Mouse (Mus musculus) frontal cortex, postnatal 14 days (tissue): Measurements from ENCODE around the gene Odaph.
"Not testable (repeated sequence)": the region's sequence is repeated elsewhere in the genome, so short reads cannot be mapped to it uniquely, and the experiment has no call there.

Experiments used
- DNase-seq, 2 experiments: peaks; one replicate each; pipeline ENCODE4 v3.0.0; 2022; ENCODE audit warnings: low spot score in 2 of 2

Odaph gene

DNA sequence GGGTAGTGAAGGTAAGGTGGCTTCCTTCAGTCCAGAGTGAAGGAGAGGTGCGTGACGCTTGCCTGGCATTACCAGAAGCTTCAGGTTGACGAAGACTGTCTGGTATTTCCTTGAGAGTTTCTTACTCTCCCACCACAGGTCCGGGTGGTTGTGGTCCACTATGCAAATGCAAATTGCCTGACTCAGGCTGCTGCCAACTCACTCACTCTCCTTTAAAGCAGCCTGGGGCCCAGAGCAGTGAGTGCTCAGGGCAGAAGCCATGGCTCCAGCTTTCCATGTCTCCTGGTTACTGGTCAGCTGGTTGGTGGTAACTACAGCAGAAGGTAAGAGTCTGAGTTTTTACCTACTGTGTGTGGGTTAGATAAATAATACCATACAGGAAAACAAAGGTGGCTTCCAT is at the start of gene Odaph:
Odaph (plus strand) TSS at position 240 of the 400 bp plus-strand sequence.
- DNase-seq: no peak

GRCm38 (mm10) chr5:91945609-91946008 is 41.7 kb upstream of the Odaph start:
- DNase-seq: not testable (repeated sequence)

DNA sequence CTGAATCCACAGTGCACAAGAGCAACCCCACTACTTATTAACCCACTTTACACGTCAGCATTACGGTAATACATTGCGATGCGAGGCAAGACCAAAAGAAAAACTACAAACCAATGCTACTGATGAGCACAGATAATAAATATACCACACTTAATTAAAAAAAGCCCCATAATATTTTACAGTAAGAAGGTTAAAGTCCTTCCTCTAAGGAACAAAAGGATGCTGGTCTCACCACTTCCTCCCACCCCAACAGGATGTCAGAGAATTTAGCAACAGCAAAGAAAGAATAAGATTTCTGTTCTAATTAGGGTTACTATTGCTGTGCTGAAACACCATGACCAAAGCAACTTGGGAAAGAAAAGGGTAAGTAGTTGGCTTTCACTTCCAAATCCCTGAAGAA is 40.3 kb upstream of the Odaph start:
- DNase-seq: no peak

DNA sequence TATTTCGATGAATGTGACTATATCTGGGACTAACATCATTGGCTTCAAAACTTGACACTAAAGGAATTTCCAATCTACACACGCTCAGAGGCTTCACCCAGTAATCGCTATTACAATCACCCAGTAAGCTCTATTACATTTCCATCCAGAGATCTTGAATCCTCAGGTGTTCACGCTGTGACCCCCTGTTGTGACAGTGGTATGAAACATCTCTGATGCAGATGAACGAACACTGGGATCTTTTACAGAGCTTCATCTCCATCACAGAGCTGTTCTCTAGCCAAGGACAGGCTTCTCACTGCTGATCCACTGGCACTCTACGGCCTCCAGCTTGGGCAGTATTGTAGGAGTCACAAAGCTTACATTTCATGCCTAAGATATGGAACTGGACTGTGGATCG is 37.8 kb upstream of the Odaph start:
- DNase-seq: no peak

DNA sequence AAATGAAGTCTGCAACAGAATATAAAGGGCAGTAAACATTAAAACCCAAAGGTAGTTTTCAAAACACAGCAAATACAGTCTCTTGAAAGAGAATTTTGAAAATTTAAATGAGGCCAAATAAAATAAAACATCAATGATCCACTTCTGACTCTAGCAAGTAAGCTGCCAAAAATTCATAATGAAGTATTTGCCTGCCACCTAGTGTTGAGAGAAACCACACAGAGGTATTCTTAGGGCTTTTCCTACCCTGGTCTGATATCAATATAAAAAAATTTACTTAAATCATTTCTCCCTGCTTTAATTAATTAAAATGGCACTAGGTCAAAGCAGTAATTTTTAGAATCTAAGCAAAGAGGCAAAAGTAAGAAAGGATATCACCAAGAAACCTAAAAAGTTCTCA is 35.9 kb upstream of the Odaph start:
- no peak for DNase-seq

GRCm38 (mm10) chr5:91956991-91957760 is 30.1 kb upstream of the Odaph start:
- DNase-seq: no peak

DNA sequence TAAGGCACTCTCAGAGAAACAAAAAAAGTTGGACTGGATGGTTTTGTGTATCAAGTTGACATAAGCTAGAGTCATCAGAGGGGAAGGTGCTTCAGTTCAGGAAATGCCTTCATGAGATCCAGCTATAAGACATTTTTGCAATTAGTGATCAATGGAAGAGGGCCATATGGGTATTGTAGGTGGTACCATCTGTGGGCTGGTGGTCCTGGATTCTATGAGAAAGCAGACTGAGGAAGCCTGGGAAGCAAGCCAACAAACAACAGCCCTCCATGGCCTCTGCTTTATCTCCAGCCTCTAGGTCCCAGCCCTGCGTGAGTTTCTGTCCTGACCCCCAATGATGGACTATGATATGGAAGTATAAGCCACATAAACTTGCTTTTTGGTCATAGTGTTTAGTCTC is 28.2 kb upstream of the Odaph start:
- DNase-seq: no peak

DNA sequence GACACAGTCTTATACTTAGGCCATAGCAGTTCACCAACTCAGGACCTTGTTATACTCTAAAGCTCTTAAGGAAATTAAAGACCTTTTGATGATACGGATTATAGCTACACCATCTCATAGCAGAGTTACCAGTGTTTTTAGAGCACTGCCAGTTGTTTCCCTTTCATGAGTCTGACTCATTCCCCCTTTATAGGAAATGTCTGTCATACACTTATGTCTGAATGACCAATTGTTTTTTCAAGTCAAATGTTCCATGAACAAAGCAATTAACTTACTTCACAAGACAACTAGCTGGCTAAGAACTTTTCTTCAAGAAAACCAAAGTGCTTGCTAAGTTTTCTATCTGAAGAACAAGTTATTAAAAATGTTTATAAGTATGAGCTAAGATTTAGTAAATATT is 27.3 kb upstream of the Odaph start:
- no peak for DNase-seq

GRCm38 (mm10) chr5:91960606-91961254 is 26.5 kb upstream of the Odaph start:
- no peak for DNase-seq

- no peak for DNase-seq
Observed at GRCm38 (mm10) chr5:91961370-91961769, 25.9 kb upstream of the Odaph start.

GRCm38 (mm10) chr5:91962259-91962638 is 25.0 kb upstream of the Odaph start:
- no peak for DNase-seq

DNA sequence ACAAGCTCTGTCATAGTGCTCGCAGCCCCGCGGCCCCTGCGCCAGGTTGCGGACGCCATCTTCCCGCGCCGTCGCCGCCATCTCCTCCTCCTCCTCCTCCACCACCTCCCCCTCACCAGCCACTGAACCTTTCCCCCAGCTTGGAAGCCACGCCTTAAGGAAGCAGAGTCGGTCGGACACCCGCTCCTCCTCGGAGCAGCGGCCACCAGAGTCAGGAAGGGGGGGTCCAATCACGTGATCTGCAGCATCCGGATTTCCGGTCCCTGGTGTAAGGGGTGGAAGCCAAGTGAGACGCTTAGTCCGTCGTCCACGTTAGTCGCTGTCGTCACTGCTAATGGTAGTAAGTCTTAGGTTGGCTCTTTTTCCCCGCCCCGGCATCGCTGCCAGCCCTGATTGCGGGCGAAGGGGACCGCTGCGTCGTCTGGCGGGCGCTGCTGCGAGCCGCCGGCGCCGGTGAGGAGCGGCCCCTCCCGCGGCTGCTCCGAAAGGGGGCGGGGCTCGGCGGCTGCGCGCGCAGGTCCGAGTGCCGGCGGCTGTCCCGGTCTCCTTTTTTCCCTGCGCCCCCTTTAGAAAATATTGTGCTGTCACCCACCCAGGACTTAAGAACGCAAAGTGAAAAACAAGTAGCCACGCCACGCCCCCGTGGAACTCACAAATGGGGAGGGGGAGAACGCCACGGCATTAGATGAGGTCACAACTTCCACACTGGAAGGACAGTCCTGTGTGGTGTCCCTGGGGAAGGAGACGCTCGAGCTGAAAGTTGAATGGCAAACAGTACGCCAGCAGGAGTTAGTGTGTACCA is 24.4 kb upstream of the Odaph start, which contains the start of gene Rchy1:
Rchy1 (minus strand) TSS at position 430 of the 802 bp plus-strand sequence.
- DNase-seq: peak; percentile 83 to 88

GRCm38 (mm10) chr5:91972046-91972445 is 15.2 kb upstream of the Odaph start:
- no peak for DNase-seq

GRCm38 (mm10) chr5:91974002-91974401 is 13.3 kb upstream of the Odaph start:
- no peak for DNase-seq

DNA sequence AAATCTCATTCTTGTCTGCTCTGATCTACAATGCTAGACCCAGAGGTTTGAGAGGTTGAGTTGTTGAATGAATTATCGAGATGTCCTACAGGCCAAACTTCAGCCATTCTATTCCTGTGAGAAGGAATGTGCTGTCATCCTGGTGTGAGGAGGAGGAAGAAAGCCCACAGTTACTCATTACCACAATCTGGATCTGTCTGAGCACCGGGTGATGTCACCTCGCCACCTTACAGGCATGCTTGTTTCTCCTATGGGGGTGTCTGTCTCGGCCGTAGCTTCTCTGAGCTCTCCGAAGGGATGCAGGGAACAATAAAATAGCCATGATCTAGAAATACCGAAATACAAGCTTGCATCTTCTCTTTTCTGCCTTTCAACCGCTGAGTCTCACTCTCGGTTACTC is 11.5 kb upstream of the Odaph start:
- DNase-seq: no peak

DNA sequence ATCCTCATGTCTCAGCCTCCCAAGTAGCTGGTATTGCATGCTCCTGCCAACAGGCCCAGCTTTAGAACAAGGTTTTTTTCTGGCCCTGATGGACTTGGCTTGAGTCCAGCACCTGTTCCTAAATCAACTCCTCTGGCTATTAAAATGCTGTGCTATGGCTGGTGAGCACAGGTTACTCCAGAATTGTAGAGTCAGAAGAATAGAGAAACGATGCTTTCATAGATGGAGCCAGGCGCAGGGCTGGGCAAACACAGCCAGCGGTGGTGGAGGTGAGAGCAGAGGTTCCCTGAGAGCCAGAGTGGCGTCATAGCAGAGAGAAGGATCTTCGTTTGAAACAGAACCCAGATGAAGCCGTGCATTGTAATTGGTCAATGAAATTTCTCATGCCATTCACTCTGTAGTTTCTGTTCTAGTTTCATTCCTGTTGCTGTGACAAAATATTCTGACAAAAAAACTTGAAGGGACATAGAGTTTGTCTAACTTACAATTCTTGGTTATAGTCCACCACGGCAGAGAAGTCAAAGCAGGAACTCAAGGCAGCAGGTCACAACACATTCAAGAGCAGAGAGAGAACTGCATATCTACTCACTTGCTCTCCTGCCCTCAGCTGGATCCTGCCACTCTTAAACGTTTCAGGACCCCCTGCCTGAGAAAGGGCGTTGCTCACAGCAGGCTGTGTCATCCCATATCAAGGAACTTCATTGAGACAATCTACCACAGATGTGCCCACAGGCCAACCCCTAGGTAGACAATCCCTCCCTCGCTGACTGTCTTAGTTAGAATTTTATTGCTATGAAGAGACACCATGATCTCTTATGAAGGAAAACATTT is 10.5 kb upstream of the Odaph start:
- no peak for DNase-seq

DNA sequence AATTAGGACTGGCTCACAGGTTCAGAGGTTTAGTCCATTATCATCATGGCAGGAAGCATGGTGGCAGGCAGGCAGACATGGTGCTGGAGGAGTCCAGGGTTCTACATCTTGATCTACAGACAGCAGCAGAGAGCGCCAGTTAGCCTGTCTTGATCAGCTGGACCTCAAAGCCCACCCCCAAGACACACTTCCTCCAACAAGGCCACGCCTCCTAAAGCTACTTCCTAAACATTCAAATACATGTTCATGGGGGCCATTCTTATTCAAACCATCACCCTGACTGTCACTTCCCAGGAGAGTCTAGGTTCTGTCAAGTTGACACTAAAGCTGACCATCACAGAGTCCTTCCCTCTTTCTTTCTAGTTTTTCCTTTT is 9.9 kb upstream of the Odaph start:
- no peak for DNase-seq

DNA sequence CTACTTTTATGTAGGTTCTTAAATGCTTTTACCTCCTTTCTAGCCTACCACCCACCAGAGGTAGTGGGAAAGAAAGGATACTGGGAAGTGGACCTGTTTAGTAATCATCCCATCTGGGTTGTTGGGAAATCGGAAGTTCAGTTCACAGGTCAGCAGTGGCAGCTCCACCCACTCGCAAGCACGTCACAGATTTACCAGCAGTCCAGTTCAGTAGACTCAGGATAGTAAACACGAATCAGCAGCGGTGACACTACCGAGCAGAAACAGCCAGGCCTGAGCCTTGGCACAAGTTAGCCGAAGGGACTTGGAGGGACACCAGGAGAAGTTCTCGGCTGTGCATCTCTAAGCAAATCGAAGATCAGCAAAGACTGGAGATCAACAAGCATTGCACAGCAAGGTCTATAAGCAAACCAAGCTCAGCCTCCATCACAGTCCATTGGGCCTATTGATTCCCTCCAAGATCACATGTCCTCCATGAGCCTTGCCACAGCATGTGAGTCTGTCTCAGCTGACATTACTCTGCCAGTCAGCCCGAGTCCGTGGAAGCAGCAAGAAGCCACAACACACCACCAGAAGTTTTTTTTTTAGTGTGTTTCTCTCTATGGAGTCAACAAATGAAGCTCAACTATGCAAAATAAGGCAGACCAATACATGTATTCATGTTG is 6.0 kb upstream of the Odaph start:
- DNase-seq: no peak

- DNase-seq: no peak
Observed at GRCm38 (mm10) chr5:91983490-91983889, 3.8 kb upstream of the Odaph start.

GRCm38 (mm10) chr5:91985721-91986120 is 1.6 kb upstream of the Odaph start:
- DNase-seq: no peak

DNA sequence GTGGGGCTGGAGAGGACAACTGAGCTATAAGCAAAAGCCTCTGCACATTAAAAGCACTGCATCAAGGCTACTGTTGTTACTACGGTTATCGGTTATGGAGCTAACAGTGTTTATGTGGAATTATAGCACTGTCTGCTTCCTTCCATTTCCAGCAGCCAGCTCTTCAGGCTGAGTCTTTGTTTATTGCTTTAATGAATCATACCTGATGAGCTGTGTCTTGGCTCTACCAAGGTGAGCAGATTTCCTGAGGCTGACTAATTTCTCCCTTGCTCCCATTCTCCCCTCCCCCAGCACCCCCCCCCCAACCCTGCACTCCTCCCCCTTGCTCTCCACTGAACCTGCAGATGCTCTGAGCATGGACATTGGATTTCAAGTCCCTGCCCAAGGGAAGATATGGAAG is 524 bp downstream of the Odaph start:
- no peak for DNase-seq
